Mouse (Mus musculus): ENCODE data around the gene Slc38a8.

GRCm38 (mm10) chr8:119484145-119484896 lies 17.2 kb downstream of the Slc38a8 start:
- TF ChIP-seq CTCF (IDR thresholded peaks at IDR 0.05; ENCODE audit: low read depth, low read length) (no peak), TAL1 (conservative IDR thresholded peaks at IDR 0.05; ENCODE audit: low read depth, low read length) (no peak), GATA1 (IDR thresholded peaks at IDR 0.05; ENCODE audit: borderline replicate concordance, low read length) (no peak), POLR2AphosphoS5 (IDR thresholded peaks at IDR 0.05; ENCODE audit: insufficient replicate concordance, low read depth, low read length) (no peak)

Measured in G1E (cell line).